Mouse (Mus musculus): ENCODE data around the gene Adgrl1.
"Not testable (repeated sequence)": the region's sequence is repeated elsewhere in the genome, so short reads cannot be mapped to it uniquely, and the experiment has no call there.

Adgrl1 gene

DNA sequence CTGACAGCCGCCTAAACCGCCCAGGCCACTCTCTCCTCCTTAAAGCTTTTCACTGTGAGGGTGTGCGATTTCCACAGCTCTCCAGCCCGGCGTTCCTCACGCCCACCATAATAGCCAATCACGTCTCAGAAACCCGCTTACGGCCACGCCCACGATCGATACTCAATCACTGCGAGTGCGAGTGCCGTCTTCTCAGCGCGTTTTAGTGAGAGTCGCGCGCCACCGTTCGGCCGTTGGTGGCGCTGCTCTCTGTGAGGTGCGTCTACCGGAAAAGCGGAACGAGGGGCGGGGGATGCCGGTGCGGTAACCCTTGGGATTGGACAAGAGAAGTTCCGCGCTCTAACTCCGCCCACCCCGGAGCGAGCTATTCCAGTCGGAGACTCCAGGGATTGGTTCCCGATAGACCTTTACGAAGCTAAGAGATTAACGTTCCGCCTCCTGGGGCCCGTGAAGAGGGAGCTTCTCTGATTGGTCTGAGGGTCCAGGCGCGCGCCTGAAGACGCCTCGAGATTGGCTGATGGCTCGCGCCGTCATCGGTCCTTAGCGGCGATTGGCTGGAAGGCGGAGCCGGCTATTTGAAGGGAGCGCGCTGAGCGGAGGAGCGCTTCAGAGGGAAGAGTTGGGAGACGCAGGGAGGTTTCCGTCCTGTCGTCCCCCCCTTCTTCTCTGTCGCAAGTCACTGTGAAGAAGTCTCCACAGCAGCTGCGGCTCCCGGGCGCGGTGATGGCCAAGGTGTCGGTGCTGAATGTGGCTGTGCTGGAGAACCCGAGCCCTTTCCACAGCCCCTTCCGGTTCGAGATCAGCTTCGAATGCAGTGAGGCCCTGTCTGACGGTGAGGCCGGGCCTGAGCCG is 55.4 kb downstream of the Adgrl1 start, which contains the start of the genes Gm10644 and Asf1b:
Gm10644 (minus strand) TSS at position 100 of the 852 bp plus-strand sequence.
Asf1b (plus strand) TSS at position 402 of the 852 bp plus-strand sequence.
- peak; percentile 100 for DNase-seq

DNA sequence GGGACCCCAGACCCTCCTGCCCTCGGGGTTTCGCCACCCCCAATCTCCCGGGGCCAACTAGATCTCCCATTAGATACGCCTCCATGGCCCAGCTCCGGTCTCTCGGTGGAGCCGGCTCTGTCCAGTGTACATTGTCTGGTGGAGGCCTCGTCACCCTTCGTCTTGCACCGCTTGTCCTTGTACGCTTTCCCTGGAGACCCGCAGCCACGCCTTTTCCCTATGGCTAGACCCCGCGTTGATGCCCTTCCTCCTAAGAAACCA is 56.0 kb downstream of the Adgrl1 start:
- DNase-seq, result no peak

DNA sequence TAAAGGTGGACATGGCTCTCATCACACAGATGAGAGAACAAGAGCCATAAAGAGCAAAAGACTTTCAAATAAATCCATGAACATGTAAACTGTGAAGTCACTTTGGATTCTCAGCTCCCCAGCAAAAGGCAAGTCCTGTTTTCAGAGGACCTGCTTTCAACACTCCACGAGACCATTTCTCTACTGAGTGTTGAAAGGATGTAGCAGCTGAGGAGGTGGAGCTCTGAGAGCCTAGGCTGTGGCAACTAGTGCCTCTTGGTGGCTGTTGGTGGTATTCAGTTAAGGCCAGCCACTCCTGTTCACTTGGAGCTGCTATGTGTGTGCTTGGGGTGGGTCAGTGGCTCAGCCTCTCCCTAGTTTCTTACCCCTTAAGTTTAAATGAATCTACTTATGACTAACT is 56.9 kb downstream of the Adgrl1 start:
- DNase-seq, result no peak

DNA sequence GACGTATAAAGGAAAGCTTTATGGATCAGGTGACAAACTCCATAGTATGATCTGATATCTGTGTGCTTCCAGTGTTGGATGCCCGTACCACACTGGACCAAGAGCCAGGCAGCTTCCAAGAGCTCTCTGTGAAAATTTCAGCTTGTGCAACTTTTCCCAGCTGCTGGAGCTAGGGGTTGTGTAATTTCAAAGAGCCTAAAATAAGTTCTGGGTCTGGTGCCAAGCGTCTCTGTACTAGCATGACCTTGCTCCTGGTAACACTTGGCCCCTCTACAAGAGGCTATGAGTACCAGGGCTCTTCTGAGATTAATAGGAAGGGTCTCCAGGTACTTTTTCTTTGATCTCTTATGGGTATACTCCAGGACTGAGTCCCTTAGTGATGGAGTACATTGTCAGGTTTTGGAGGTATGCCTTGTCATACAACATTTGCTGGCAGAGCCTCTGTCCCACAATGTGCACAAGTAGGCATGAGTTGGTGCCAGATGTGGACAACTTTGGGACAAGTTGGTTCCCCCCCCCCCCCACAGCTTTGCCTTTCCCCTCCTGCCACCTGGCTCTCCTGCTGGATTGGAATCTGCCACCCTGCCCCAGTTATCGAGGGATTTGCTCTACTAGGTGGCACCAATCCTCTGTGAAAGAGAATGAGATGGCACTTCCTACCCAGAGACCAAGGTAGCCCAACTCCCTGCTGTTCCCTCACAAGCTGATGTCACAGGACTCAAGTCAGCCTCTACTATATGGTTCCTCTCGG is 64.3 kb downstream of the Adgrl1 start:
- DNase-seq, result no peak

DNA sequence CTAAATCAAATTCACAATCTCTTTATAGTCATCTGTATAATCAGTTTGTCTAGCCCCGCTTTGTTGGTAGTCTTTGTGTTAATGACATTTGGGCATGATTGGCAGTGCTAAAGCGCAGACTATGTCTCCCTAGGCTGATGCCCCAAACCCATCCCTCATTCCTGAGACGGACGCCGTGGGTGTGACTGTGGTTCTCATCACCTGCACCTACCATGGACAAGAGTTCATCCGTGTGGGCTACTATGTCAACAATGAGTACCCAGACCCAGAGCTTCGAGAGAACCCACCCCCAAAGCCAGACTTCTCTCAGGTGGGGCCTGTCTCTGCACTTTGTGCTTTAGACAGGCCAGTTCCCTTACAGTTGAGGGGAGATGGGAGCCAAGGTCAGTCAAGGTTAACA is 67.8 kb downstream of the Adgrl1 start:
- DNase-seq, result no peak

DNA sequence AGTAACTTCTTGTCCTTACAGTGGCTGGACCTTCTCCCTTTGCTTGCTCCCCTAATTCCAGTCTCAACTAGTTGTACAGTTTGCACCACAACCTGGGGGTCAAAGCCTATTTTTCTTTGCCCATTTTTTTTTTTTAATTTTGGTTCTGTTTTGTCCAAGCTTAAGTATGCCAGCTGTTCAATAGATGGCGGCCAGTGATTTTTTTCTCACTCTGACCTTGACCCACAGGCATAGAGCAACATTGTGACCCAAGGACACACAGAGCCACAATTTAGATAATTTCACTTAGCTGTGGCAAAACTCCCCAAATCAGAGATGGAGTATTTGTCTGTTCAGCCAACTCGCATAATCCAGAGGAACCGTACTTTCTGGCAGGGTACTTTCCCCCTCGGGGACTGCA is 71.2 kb downstream of the Adgrl1 start:
- DNase-seq, result no peak

DNA sequence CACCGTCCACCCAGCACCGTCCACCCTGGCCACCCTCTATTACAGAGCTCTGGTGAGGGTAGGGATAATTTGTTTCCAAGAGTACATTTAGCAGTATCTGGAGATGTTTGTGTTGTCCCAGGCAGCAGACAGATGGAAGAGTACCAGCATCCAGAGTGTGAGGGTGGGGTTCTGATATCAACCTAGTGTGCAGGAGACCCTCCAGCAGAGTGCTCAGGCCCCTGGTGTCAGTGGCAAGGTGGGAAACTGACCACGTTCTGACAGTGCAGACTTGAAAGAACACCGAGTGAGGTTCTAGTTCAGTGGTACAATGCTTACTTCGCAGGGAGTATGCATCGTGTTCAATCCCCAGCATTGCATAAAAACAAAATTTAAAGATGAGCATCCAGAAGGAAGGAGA is 71.8 kb downstream of the Adgrl1 start:
- DNase-seq, result peak; percentile 46

DNA sequence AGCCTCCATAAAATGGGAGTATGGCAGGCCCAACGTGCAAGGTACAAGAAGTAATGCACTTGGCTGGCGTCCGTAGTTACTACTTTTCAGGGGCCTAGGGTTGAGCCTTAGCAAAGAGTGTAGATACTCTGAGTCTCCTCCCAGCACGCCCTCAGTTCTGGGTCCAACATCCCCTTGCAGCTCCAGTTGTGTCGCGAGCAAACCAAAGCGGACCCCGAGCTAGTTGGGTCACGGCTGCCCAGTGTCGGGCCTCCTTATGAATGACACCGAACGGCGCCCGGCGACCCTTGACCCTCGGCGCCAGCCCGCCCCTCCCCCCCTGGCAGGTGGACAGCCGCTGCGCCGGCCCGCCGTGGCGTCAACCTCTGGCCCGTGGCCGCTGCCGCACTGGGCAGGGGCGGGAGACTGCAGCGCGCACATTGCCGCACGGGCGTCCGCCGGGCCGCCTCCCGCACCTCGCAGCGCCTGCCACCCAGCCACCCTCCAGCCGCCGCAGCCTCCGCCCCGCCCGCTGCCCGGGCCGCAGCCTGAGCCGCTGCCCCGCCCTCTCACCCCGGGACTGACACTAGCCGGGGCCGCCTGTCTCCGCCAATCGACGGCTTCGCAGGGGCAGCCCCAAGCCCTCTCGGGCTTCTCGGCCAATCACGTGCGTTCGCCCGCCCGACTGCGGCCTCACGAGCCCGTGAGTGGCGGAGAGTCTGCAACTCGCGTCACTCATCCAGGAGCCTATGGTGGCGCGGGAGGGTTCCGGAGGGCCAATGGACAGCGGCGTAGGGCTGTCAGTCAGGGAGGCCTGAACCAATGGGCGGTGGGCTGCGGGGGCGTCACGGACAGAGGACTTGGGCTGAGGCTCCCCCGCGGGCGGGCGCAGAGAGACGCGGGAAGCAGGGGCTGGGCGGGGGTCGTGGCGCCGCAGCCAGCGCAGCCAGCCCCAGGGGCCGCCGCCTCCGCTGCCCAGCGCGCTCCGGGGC is 72.5 kb downstream of the Adgrl1 start, which contains the start of gene Prkaca:
Prkaca (plus strand) TSS at position 844 of the 971 bp plus-strand sequence.
- peak; percentile 100 for DNase-seq

DNA sequence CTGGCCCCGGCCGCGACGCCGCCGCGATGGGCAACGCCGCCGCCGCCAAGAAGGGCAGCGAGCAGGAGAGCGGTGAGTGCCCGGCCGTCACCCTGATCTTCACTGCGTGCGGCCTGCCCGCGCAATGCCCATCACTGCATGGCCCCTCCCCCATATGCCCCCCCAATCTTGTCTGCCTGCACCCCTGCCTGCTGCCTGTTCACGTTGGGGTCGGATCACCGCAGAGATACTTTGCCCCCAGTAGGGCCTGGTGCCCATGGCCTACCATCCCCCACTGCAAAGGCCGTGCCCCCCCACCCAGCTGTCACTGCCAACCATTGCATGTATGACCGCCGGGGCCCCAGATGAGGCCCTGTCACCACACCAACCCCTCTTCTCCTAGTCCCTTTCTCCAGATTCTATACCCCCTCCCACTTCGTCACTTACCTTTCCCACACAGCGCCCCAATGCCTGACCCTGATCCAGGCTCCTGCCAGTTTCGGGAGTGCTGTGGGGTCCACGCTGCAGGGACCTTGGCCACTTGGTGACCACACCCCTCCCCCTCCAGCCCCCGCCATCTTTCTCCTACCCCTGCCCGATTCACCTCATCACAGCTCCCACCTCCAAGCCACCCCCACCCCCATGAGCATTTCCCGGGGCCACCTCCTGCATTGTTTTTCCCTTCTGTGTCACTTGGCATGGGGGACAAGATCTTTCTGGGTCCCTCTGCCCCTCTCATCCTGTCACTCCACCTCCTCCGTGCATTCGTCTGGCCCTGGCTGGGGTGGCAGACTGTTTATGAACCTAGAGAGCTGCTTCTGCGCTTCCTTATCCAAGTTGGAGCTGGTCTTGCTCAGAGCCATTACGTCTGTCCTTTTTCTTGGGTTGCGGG is 73.5 kb downstream of the Adgrl1 start:
- peak; percentile 75 for DNase-seq

DNA sequence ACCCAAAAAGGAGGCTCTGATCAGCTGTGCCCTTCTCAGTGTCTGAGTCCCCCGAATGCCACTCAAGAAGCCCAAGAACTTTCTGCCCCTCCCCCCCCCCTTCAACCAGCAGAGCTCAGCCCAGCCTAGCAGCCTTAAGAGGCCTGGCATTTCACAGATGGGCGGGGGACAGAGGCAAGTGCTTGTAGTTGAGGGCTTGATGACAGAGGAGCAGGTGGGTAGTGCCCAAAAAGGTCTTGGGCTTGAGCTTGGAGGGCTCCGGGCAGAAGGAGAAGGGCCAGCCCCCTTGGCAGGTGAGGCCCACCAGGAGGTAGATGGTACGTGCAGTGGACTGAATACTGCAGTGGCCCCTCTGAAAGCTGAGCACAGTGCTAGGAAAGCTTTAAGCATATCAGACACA is 74.6 kb downstream of the Adgrl1 start:
- peak; percentile 49 for DNase-seq

DNA sequence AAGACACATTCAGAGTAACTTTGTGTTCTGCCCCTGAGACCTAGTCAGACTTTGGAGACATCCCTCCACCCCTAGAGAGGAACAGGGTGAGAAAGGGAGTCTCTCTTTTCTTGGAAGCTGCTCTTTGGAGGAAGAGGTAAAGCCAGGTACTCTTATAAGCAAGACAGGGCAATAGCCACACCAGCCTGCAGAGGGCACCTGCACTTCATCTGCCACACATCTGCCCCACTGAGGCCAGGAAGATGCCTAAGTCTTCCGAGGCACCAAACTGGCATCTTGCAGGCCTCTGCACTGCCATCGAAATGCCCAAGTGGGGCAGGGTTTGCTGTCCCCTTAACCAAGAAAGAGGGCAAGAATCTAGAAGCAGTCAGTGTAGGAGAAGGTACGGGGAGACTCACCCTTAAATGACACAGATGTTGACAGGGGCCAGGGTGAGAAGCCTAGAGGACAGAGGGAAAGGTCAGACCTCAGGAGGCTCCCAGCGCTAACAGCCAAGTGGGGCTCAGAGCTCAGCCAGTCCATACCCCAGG is 76.3 kb downstream of the Adgrl1 start:
- DNase-seq, result no peak

DNA sequence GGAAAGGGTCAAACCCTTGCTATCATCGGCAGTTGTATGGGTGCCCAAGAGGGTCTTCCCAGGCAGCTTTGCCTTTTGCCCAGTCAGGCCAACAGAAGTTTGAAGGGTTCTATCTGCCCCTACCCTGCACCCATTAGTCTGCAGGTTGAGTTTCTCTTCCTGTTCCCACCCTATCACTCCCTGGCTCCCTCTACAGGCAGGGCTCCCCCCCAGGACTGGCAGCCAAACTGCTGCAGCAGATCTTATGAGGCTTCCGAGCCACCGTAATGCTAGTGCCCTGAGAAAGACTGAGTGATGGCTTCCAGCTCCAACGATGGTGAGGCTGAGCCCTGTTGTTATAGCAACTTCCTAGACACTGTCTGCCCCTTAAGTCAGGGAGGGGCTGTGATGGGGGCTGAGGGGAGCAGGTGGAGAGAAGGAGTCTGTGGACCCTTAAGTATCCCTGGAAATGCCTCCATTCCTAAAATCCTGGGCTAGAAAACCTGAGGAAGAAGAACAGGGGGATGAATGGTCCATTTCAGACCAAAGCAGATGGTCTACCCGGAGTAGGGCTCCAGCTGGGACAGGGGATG is 77.0 kb downstream of the Adgrl1 start:
- DNase-seq, result no peak

DNA sequence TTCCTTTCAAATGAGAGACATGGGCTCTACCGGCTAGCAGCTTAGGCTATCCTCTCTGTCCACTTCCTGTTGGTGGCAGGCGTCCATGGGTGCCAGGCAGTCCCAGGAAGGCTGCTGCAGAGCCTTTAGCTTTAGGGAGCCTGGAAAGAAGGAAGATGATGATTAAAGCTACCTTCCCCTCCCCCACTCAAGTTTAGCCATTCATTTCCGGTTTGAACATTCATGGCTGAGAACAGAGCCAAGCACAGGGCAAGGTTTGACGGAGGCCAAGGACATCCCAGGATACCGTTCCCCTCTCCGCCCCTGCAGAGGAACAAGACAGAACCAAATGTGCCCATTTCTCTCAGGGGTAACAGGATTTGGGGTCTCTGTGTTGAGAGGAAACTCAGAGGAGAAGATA is 77.7 kb downstream of the Adgrl1 start:
- DNase-seq, result no peak

DNA sequence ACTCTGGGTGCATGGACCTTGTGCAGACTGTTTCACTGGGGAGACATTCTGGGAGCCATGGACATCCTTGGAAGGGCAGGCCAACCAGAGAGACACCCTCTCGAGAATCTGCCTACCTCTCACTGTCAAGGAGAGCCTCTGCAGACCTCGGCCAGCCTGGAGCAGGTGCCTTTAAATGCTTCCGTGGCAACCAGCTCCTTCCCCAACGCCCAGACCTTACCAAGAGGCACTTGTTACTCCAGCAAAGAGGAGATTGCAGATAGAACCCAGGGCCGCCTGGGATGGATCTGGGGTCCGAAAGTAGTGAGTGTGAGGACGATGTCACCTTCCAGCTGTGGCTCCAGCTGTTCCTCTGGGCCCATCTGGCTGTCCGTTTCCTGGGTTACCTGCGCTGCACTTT is 78.3 kb downstream of the Adgrl1 start:
- DNase-seq, result no peak

DNA sequence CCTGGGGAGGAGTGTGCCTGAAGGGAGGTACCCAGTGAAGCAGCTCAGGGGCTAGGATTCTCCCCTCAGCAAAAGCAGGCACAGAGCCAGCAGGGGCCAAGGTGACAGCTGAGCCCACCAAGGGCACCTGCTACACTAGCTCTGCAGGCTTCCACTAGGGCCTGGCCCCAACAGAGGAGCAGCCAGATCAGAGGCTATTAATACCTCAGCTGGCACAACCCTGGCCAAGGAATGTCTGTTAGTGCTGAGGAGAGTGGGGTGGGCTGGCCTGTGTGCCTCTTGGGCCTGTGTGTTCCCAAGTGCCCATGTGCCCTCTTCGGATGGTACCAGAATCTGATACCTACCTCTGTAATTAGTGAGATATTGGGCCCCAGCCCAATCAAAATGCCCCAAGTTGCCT is 80.3 kb downstream of the Adgrl1 start:
- DNase-seq, result peak; percentile 45

DNA sequence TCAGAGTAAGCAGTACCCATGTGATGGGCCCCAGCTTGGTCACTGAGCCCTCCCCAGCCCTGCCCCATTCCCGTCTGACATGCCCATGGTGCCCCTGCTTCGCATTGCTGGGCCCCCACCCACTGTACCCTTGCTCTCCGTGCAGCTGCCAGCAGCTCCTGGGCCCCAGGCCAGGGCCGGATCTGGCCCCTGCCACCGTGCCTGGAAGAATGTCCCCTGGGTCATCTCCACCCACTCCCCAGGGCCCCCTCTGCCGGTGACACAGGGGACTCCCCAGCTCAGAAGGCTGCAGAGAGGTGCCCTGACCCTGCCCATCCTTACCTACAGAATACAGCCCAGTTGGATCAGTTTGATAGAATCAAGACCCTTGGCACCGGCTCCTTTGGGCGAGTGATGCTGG is 80.9 kb downstream of the Adgrl1 start:
- DNase-seq, result peak; percentile 44

DNA sequence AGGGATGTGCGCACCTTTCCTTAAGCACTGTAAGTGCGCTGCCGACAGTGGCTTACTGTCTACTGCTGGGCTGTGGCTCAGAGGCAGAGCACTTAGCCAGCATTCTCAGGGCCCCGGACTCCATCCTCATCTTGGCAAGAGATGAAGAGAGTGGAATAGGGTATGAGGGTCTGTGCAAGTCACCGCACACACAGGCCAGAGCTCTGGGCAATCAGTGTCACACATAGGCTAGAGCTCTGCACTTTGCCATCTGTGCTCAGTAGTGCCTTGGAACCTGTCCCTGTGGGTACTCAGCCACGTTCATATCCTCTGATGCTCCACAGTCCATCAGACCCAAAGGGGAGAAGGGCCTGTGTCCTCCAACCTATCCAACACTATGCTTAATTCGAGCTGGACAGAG is 81.6 kb downstream of the Adgrl1 start:
- DNase-seq, result peak; percentile 25

DNA sequence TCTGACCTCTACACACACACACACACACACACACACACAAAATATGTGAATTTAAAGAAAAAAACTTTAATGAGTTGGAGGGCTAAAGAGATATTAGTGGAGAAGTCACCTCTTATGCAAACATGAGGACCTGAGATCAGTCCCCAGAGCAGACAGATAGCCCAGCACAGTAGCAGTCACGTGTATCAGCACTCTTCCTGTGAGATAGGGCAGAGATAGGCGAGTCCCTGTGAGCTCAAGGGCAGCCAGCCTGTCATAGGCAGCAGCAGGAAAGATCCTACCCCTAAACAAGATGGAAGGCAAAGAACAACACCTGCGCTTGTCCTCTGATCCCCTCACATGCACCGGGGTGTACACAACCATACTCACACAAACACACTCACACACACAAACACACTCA is 82.5 kb downstream of the Adgrl1 start:
- DNase-seq, result no peak

DNA sequence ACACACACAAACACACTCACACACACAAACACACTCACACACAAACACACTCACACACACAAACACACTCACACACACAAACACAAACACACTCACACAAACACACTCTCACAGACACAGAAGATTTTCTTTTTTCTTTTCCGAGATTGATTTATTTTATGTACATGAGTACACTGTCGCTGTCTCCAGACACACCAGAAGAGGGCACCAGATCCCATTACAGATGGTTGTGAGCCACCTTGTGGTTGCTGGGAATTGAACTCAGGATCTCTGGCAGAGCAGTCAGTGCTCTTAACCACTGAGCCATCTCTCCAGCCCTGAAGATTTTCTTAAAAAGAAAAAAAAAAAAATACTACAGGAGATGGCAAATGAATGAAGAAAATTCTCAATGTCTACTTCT is 83.3 kb downstream of the Adgrl1 start:
- DNase-seq, result not testable (repeated sequence)

DNA sequence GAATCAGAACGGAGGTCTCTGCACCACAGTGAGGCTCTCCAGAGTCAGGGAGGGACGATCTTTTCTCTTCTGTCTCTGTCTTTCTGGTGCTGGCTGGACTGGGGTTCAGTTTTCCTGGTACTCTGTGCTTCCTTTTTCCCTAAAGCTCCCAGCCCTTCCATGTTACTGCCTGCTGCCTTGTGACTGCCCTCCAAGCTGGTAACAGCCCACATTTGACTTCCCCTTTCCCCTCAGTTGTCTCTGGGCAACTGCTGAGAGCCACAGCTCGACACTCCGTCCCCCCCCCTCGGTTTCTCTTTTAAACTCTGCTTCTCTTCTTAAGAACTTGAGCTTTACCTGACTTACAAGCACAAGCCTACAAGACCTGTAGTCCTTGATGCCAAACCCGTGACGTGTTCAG is 89.3 kb downstream of the Adgrl1 start:
- DNase-seq, result no peak

DNA sequence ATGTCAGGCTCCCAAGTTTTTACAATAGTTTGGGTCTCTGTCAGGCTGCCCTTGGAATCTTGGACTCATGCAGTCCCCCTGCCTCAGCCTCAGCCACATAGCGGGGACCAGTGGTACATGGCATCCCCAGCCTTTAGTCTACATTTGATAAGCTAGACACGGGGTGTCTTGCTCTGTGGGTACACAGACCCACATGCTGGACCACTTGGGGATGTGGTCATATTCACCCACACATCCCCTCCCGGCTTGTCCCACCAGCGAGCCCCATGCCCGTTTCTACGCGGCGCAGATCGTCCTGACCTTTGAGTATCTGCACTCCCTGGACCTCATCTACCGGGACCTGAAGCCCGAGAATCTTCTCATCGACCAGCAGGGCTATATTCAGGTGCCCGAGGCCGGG is 90.3 kb downstream of the Adgrl1 start:
- DNase-seq, result no peak

Measured in cerebellum, adult 9-11 months (tissue).